Mouse (Mus musculus) left cerebral cortex, postnatal 10 days (tissue): Measurements from ENCODE around the gene Ptpn5. TPM values are rescaled to one million over a fixed set of nuclear protein-coding genes. Genes with fewer than 3 reads are reported as not detected.

Source experiments
- DNase-seq, 2 experiments: peaks; one replicate each; pipeline ENCODE4 v3.0.0; 2021 to 2022; ENCODE audit warnings: low spot score in 2 of 2, mixed read lengths in 1 of 2; ENCODE audit errors: extremely low spot score in 1 of 2
- intact Hi-C: fragments of 180-260 bp; cut with DNase I; formaldehyde crosslinking; loops from one replicate; pipeline ENCODE4 v1.15.1; 2025
- total RNA-seq, 2 experiments: library from RNA; stranded (reverse); gene quantifications; 2 replicates each; pipeline ENCODE4 v1.2.3; 2021

The Ptpn5 gene
- total RNA-seq = 100 to 1,000 TPM; 118 TPM

DNA sequence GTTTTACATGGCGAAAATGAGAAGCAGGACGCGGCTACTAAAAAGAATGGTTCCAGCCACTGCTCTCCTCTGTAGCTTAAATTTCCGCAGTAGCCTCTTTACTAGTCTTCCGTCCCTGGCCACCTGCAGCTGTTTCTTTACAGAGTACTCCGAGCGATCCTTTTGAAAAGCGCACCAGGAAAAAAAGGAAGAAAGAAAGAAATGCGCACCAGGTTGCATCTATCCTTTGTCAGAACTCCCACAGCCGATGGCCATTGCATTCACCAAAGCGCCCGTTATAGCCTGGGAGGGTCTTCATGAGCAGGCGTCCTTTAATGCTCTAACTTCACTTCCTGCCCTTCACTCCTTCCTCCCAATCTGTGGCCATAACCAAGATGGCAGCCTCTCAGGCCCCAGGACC, at the start of gene Ptpn5:
Gene Ptpn5, minus strand, starts transcription at position 354 of the 400 bp plus-strand sequence.
- DNase-seq = no peak
- intact Hi-C loops = loop anchor here (5.0 kb wide), 1 partner anchor 36 kb away; no protein-coding TSS in a partner anchor

DNA sequence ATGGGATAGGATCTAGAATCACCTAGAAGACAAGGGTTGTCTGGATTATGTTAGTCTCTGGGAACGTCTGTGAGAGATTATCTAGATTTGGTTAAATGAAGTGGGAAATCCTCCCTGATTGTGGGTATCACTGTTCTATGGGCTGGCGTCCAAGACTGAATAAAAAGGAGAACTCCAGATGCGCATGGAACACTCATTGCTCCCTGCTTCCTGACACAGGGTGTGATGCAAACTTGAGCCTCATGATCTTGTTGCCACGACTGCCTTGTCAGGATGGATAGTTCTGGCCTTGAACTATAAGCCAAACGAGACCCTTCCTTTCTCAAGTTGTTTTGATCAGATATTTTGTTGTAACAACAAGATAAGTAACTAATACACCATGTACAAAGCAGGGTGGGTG, 37.3 kb upstream of the Ptpn5 start:
- intact Hi-C loops = no loop called here
- no peak for DNase-seq

DNA sequence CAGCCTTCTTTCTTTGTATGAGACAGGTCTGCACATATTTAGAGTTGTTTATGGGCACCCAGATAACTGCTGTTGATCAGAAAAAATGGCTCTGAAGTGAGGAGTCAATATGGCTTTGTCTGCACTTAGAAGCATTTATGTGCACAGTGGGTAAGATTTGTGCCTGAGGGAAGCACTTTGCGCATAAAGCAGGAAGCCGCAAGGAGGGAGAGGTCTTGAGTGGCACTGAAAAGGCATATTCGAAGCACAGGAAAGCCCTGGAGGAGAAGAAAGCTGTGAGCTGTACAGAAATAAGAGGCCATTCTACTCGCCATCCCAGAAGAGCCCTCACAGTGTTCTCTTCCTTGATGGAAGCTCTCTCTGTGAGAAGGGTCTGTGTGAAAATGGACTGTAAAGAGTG, 31.5 kb upstream of the Ptpn5 start:
- no peak for DNase-seq
- intact Hi-C loops = no loop called here

DNA sequence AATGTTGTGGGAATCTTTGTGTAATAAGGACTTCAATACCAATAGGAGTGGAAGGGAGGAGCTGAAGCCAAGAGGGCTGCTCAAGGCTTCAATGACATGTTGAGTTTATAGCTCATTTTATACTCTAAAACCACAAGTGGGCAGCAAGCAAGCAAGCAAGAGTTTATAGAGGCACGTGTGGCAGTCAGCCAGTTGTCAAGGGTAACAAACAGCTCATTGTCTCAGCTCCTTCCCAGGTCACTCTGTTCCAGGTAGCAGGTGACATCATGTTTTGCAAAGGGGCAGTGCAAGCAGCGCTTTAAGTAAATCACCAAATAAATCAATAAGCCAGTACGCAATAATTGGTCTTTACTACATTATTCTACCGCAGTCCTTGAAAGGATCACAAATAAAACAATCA, 29.7 kb upstream of the Ptpn5 start:
- no peak for DNase-seq
- intact Hi-C loops = no loop called here

DNA sequence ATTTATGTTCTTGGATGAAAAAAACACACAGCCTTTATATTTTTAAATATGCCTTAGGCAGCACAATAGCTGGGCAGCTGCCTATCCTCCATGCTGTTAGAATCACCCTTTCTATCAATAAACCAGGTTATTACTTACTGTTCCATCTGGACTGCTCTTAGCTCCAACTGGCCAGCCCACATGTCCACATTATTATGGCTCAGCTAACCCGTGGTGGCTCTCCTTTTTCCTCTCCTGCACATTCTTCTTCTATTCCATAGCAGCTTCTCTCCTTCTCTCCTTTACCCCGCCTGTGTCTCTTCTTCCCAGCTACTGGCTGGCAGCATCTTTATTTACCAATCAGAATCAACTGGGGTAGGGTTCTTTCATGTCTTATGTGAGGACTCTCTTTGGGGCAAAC, 25.0 kb upstream of the Ptpn5 start:
- DNase-seq = no peak
- intact Hi-C loops = no loop called here

DNA sequence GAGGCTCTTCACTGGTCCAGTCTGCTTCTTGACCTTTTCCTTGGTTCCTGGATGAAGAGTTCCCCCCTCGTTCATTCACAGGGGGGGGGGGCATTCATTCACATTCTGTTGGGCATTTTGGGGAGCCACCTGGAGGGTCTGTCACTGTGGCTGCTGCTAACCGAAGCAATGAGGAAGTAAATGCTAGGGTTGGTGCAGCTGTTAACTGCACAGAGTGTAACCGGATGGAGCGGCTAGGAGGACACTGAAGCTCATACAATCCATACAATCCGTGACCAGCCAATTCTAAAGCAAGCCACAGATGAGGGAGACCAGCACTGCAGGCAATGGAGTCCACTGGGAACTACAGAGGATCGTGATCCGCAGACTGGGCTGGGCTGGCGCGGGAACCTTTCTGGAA, 24.3 kb upstream of the Ptpn5 start:
- no peak for DNase-seq
- intact Hi-C loops = no loop called here

DNA sequence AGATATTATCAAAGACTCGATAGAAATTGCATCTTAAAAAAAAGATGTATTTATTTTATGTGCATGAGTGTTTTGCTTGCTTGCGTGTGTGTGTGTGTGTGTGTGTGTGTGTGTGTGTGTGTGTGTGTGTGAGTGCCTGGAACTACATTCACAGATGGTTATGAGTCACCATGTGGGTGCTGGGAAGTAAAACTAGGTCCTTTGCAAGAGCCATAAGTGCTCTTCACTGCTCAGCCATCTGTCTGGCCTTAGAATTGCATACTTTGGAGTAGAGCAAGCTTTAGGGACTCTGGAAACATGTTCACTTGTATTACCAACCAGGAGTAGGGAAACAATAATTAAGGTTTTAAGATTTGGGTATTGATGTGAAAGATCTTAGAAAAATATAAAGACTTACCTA, 22.4 kb upstream of the Ptpn5 start:
- DNase-seq = peak in 1 of 2 experiments; percentile 8
- intact Hi-C loops = no loop called here

DNA sequence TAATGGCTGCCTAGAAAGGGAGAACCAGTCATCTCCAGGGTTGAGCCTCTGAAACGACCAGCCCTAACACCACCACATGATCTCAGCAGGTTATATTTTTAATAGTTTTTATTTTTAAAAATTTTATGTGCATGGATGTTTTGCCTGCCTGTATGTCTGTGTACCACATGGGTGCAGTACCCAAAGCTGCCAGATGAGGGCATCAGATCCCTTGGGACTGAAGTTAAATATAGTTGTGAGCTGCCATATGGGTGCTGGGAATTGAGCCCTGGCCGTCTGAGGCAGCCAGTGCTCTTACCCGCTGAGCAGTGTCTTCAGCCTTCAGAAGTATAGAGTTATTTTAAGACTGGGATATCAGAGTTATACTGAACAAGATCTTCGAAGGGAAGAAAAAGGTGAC, 21.9 kb upstream of the Ptpn5 start:
- intact Hi-C loops = no loop called here
- peak in 1 of 2 experiments; percentile 26 for DNase-seq

DNA sequence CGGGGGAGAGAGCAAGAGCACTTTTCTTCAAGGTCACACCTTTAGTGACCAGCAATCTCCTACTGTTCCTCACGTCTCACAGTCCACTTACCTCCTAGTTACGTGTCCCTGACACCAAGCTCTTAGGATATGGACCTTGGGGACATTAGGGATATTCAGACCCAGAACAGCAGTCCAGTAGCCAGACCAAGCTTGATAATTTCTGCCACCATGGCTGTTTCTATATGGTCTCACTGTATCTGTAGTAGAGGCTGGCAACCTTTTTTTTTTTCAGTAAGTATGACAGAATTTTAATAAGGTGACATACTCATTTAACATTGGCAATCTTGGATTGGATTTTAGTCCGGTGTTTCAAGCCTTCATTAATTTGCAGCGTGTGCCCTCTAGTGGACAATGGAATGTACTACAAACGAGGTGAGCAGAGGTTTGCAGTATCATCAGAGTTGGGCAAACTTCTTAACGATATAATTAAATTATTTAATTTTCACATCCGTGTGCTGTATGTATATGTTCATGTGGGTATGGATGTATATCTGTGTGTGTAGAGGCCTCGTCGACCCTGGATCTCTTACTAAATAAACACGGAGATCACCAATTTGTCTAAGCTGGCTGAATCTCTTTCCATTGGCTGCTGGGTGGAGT, 17.1 kb upstream of the Ptpn5 start:
- DNase-seq = peak; percentile 30 to 59
- intact Hi-C loops = loop anchor here (2.0 kb wide), 1 partner anchor 188 kb away; no protein-coding TSS in a partner anchor

DNA sequence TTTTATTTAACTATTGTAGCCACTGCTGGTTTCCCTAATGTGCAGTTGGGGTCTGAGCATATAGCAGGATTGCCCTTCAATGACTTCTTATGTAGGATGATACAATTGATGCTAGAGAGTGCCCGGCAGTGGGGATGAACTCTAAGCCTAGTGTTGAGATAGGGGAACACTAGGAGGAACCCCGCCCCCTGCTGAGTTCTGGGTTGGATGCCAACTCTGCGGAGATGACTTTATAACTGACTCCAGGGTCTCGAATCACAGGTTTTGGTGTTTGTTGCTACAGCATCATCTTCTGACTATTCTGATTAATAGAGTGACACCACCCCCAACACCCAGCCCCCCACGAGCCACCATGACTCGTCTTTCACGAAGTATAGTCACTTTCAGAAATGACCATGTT, 14.8 kb upstream of the Ptpn5 start:
- intact Hi-C loops = no loop called here
- DNase-seq = no peak

DNA sequence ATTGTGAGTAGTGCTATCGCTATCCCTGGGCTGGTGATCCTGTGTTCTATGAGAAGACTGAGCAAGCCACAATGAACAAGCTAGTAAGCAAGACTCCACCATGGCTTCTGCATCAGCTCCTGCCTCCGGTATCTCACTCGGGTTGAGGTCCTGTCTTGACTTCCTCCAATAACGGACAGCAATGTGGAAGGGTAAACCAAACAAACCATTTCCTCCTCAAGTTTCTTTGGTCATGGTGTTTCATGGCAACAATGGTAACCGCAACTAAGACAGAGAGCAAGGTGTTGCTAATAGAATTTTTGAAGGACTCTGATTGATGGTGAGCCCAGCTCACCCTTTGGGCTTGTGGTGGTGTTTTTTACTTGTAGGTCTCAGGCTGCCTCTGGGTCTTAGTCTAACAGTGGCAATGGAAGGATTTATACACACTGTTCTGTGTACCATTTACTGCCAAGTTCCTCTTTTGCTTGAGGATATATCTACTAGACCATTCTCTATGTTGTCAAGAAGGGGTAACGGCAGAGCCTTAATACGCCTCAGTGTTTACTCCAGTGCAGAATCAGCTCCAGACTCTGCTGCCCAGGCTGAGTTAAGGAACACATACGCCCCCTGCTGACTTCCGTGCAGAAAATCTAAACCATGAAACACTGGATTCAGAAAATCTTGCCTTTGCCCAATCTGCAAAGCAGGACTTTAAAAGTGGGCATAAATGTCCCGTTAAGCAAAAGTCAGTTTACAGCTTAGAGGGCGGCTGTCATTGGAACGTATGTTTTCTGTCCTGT, 12.7 kb upstream of the Ptpn5 start:
- intact Hi-C loops = no loop called here

DNA sequence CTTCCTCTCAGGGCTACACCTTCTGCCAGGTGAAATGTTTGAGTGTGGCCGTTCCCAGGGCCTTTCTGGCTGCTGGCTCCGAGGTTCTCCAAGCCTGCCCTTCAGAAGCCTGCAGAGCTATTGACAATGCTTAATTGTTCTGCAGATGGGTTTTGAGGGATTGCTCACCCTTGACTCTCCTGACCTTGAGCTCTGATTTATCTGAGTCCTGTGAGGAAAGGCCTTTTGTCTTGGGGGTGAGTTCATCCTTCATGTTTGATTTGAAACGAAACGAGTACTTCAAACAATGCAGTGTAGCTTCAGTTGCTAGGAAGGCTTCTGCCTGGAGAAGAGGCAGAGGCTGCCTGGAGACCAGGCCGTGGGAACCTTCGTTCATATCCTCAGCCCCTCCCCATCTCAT, 10.8 kb upstream of the Ptpn5 start:
- DNase-seq = no peak
- intact Hi-C loops = no loop called here

More for the DNA sequence above, 12.7 kb upstream of the Ptpn5 start:
- DNase-seq = peak in 1 of 2 experiments; percentile 68

DNA sequence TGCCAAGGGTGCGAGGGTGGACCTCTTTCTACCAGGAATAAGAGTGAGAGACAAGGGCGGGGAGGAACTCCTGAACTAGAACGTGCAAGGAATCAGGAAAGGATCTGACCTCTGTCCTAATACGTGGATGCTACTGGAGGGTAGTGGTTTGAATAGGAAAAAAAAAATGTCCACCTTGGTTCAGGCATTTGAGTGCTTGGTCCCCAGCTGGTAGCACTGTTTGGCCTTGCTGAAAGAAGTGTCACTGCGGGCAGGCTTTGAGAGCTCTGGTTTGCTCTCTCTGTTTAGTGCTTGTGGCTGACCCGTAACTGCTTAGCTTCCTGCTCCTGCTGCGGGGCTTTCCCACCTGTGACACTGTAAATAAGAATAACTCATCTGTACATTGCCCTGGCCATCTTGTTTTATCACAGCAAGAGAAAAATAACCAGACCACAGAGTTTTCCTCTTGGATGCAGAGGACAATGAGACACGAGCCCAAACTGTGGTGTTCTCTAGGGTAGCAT, 6.4 kb upstream of the Ptpn5 start:
- DNase-seq = no peak
- intact Hi-C loops = no loop called here

DNA sequence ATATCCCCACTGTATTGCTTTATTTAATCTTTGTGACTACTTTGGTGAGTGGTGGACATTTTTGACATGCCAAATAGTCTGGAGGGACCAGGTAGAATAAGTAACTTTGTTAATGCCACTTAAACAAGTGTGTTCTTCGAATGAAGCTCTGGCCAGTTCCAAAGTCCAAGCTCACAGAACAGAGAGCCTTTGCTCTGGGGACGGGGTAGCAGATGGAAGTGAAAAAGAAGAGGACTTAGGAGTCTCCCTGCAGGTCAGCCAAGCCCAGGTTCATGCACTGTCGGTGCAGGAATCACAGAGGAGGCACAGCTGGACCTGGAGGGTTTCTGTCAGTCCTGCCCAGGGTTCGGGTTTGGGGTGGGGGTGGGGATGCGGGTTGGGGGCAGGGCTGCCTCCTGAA, 1.1 kb upstream of the Ptpn5 start:
- intact Hi-C loops = loop anchor here (5.0 kb wide), 1 partner anchor 37 kb away; no protein-coding TSS in a partner anchor
- DNase-seq = no peak

DNA sequence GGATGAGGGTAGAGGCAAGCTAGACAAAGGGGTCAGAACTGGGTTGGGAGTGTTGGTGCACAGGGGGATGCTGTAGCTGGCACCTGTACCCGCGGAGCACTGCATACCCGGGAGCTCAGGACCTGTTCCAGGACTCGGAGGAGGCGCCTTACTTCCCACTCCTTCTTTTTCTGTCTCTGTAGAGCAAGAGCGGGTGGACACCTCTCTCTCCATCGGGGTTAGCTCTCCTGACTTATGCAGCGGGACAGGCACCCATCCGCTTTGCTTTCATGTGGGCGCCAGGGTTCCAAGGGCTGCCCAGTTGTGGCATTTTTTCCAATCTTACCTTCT, 588 bp downstream of the Ptpn5 start:
- no peak for DNase-seq
- intact Hi-C loops = loop anchor here (5.0 kb wide), 1 partner anchor 36 kb away; no protein-coding TSS in a partner anchor

DNA sequence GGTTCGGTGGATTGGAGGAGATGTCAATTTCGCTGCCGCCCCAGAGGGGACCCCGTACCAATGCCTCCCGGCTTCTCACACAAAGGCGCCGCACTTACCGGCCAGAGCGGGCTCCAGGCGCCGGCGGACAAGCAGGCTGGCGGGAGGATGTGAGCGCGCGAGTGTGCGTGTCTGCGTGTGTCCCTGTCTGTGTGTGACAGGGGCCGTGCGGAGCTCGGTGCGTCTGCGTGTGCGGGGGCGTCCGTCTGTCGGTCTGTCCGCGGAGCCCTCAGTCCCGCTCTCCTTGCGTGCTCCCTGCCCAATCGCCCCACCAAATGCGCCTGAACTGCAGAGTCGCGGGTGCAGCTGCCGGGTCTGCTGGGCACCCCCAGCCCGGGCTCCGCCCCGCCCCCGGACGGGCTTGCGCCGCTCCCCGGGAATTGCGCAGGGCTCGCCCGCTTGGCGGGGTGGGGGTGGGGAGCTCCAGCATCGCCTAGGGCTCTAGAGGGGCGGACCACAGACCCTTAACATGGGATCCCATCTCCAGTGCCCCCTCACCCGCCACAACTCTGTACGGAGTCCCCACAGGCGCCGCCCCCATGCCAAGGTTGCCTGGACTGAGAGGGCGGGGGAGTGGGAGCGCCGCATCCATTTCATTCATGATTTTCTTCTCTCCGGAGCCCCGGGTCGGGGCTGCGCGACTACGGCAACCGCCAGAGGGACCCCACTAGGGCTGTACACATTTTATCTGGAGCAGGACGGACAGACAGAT, 1.1 kb downstream of the Ptpn5 start:
- intact Hi-C loops = loop anchor here (5.0 kb wide), 1 partner anchor 35 kb away; no protein-coding TSS in a partner anchor
- DNase-seq = peak; percentile 59 to 83

DNA sequence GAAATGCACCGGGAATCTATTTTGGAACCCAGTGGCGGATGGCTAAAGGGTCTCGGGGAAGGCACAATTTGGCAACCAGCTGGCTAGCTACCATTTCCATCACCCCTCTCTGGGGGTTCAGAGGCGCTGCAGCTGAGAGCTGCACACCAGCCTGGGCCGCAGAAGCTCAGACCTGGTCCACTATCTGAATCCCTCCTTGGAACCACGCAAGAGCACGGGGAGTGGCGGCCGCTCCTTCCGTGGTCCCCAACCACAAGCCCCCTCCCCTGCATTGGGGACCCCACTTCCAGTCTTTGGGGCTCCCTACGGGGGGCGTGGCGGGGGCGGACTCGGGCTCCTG, 1.7 kb downstream of the Ptpn5 start:
- intact Hi-C loops = loop anchor here (5.0 kb wide), 1 partner anchor 35 kb away; no protein-coding TSS in a partner anchor
- no peak for DNase-seq

DNA sequence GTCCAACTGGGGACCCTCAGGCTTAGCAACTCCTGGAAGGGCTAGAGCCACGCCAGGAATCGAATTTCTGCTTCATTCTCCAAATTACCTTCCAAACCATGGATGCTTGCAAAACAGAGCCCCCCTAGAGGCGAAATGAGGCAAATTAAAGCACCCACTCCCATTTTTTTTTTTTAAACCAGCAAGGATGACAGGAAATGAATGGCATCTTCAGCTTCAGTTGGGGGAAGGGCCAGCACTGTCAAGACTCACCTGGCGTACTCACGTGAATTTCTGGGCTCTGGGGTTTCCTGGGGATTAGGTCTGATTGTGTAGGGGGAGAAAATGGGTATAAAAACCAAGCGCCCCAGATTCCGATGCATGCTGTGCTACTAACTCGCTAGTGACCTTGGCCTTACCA, 2.2 kb downstream of the Ptpn5 start:
- DNase-seq = no peak
- intact Hi-C loops = loop anchor here (5.0 kb wide), 1 partner anchor 34 kb away; no protein-coding TSS in a partner anchor

DNA sequence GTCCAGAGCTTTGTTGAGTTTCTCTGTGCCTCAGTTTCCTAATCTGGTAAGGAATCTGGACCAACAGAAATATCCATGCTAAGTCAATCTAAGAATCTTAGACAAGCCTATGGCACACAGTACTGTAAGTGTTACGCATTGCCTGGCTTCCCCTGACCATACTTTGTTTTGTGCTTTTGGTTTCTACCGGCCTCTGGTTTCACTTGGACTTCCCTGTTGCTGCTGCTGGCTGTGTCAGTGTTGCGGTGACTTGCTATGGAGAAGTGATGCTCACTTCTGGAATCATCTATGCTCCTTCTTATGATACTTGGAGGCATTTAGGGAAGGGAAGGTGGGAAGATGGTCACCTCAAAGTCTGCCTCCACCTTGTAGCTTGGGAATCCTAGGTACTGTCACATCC, 11.5 kb downstream of the Ptpn5 start:
- intact Hi-C loops = no loop called here
- DNase-seq = no peak
